Mouse (Mus musculus) embryonic fibroblast, embryonic 13.5 days (primary cell): ENCODE results near the gene Perm1. TPM values are rescaled to one million over a fixed set of nuclear protein-coding genes. Genes with fewer than 3 reads are reported as not detected.

Source experiments
- H3K27ac ChIP-seq: 2 replicates; pipeline ENCODE4 v1.5.1; 2012; ENCODE audit warnings: low read length, control low read depth, inconsistent platforms; ENCODE audit not compliant: insufficient read depth
- H3K4me1 ChIP-seq: 2 replicates; pipeline ENCODE4 v1.6.1; 2011; ENCODE audit warnings: low read length; ENCODE audit not compliant: control insufficient read depth, insufficient read depth
- H3K4me3 ChIP-seq: 2 replicates; pipeline ENCODE4 v1.5.1; 2011; ENCODE audit warnings: mild to moderate bottlenecking, control low read depth, low read length; ENCODE audit not compliant: insufficient read depth
- CTCF ChIP-seq: IDR thresholded peaks from 2 replicates; pipeline ENCODE4 v1.5.1; 2011; ENCODE audit warnings: mild to moderate bottlenecking, control low read depth, low read length, moderate library complexity, borderline replicate concordance; ENCODE audit not compliant: insufficient read depth
- POLR2A ChIP-seq: IDR thresholded peaks from 2 replicates; pipeline ENCODE4 v1.6.1; 2011; ENCODE audit warnings: low read depth, mild to moderate bottlenecking, control low read depth, low read length, moderate library complexity
- polyA plus RNA-seq: library from polyadenylated mRNA; stranded (reverse); fragments of >200 nt; gene quantifications from 2 replicates; pipeline ENCODE4 v1.2.4, GENCODE M21; 2011; ENCODE audit warnings: low read depth; ENCODE audit not compliant: missing spikeins, insufficient read length

The Perm1 gene
- polyA plus RNA-seq, 1 experiment: 0.12 TPM

DNA sequence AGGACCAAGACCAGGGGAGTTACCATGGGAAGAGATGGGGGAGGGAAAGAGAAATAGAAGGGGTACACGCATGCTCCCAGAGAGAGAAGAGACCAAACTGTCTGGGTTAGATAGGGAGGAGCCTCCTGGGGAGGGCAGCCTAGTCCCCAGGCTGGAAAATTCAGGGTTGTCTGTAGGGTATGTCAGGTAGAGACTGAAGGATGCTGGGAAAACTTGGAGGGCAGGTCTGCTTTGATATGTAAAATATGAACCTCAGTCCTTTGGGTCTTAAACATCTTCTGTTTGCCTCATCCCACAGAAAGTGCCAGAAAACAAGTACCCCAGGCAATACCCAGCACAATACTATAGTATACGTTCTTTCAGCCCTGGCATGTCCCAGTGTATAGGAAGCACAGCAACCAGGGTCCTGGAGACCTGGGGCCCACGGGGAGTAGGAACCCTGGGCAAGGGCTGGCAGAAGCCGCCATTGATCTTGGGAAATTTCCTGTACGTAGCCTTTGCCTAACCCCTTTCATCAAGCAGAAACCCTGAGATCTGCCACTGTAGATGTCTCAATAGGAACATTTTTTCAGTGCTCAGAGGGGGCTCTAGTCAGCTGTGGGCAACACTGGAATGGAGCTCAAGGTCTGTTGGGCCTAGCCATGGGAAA lies 27.4 kb upstream of the Perm1 start:
- H3K4me1 ChIP-seq: no peaks in the 10 kb centered on the region; the same call in 1 of the 2 replicates
- H3K27ac ChIP-seq: no peak overlapping the region
- H3K4me3 ChIP-seq: no peak overlapping the region
- TF ChIP-seq CTCF (no peak), POLR2A (no peak)

DNA sequence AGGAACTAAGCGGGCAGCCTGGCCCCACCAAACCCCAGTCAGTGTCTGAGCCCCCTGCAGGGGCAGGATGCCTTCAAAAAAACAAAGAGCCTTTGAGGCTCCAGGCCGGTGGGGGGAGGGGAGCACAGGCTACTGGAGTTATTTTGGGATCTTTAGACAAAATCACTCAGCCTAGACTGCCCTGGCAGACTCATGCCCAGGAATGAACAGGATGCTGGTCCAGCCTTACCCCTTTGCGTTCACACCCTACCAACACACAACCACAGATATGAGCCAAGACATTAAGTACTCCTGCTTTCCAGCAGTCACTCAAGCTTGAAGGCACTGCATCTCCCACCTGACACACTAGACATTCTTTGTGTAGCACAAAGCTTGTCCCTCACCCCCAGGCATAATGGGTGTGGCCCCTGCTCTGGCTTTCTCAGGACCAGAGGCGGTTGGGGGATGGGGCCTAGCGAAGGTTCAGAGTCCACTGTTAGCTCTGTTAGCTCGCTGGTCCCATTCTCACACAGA lies 26.8 kb upstream of the Perm1 start:
- TF ChIP-seq CTCF: no peak
- TF ChIP-seq POLR2A: no peak
- Histone ChIP-seq H3K27ac (no peak overlapping the region), H3K4me3 (no peak overlapping the region), H3K4me1 (no peaks in the 10 kb centered on the region; the same call in 1 of the 2 replicates)

DNA sequence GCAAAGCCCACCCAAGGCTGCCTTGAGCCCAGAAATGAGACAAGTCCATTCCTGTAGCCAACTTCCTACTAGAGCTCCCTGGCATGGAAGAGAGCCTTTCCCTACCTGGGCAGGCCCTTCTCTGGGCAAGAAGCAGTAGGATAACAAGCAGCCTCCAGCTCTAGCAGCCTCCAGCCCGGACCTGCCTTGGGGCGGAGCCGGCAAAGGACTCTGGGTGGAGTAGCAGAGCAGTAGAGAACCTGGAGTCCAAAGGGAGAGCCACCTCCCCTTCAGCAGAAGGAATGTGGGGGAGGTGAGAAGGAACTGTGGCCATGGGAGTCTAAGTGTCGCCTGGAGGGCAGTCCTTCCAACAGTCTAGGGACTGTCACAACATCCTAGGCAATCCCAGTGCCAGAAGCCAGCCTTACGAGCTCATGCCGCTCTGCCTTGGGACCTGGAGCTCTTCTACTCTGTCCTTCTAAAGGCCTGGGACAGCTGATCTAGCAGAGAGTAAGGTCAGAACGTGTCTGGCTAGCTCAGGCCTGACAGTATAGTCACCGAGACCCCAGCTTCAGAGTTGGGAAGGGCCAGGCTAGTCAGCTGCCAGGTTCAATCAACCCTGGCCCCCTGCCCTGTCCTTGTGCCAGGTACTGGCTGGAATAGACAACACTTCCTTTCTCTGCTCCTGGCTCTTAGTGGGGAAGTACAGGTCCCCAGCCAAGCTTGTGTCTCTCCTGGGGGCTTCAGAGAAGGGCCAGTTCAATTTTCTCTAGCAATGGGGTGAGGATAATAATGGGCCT lies 23.1 kb upstream of the Perm1 start:
- TF ChIP-seq POLR2A (no peak), CTCF (no peak)
- H3K27ac ChIP-seq: no peak overlapping the region
- peaks cover 4% of the 10 kb centered on the region; the same call in 1 of the 2 replicates for H3K4me1 ChIP-seq
- H3K4me3 ChIP-seq: no peak overlapping the region

DNA sequence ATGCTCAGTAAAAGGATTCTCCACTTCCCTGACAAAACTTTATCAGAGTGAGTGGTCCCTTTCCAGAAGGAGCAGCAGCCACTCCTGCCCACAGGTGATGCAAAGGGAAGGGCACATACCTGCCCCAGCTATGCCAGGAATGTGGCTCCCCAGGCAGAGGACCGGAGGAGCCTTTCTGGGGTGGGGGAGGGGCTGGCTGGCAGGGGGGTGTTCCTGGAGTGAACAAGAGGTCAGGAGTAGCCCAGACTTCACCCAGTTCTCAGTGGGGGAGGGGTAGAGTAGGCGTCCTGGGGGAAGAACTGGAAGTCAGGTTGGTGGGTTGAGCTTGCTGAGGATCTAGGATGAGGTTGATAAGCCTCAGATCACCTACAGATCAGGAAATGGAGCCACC lies 22.5 kb upstream of the Perm1 start:
- Histone ChIP-seq H3K27ac (no peak overlapping the region), H3K4me3 (no peak overlapping the region), H3K4me1 (peaks cover 4% of the 10 kb centered on the region; the same call in 1 of the 2 replicates)
- TF ChIP-seq POLR2A (no peak), CTCF (no peak)

DNA sequence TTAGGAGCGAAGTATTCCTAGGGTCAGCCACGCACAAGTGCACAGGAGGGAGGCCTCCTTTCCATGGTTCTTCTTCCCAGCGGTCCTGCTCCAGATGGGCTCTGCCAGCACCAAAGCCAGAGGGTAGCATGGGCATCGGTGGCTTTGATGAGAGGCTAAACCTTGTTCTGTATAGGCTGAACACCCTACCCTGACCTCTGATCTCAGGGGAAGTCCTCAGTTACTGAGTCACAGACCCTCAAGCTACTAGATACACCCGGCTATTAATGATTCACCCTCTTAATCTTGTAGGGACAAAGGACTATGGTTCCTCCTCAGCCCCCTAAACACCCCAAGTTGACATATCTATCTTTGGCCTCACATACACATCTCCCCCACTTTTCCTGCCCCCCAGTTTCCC lies 21.8 kb upstream of the Perm1 start:
- TF ChIP-seq CTCF (no peak), POLR2A (no peak)
- Histone ChIP-seq H3K27ac (no peak overlapping the region), H3K4me3 (no peak overlapping the region), H3K4me1 (peaks cover 8% of the 10 kb centered on the region)

DNA sequence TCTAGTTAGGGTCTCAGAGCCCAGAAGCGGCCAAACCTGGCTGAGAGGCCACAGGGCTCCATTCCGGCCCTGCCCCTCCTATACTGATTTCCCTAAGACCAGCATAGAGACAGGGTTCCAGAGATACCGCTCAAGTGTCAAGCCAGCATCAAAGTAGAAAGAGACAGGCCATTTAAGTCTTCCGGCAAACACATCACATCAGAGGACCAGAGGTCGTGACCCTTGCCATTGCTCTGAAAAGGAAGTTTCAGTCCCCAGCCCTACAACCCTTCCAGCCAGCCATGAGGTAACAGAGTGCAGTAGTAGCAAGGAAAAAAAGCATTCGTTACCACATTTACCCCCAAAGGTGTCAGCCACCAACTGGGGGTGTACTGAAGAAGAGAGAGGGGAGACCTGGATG lies 21.3 kb upstream of the Perm1 start:
- TF ChIP-seq CTCF (no peak), POLR2A (no peak)
- Histone ChIP-seq H3K27ac (no peak overlapping the region), H3K4me3 (no peak overlapping the region), H3K4me1 (peaks cover 8% of the 10 kb centered on the region)

DNA sequence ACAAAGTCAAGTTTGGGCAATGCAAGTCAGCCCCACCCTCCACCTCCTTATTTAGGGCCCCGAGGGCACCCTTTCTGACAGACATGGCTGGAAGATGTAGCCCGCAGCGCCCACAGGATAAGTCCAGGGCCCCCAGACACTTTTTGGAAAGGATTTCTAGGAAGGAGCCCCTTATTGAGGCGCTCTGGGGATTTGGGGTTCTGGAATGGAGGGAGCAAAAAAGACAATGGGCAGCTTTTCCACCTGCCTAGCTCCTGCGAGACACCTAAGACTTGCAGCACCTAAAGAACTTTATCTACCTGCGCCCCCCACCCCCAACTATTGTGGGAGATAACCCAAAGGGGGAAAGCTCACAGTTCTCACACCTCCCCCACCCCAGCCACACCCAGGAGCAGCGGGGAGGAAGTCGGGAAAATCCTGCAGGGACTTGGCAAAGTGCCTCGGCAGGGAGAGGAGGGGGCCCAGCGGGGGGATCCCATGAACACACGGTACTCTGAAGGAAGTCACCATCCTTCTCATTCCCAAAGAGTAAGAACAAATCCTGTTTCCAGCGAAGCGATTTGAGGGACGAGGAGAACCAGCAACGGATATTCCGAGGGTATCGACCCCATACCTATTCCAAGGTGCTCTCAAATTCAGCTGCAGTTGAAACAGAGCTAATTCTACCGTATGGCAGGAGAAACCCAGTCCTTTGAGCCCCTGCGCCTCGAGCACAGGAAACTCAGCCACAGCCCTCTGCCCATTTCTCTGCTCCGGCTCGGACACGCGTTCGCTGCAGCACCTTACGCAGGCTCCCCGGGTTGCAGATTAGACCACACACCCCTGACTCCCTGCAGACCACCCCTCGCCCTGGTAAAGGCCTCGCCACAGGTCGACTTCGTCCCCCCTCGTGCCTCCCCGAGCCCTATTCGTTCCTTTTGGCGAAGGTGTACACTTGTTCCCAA lies 19.5 kb upstream of the Perm1 start:
- TF ChIP-seq POLR2A (no peak), CTCF (no peak)
- H3K27ac ChIP-seq: no peak overlapping the region
- peaks cover 8% of the 10 kb centered on the region for H3K4me1 ChIP-seq
- peak overlapping the region; percentile 51 for H3K4me3 ChIP-seq

DNA sequence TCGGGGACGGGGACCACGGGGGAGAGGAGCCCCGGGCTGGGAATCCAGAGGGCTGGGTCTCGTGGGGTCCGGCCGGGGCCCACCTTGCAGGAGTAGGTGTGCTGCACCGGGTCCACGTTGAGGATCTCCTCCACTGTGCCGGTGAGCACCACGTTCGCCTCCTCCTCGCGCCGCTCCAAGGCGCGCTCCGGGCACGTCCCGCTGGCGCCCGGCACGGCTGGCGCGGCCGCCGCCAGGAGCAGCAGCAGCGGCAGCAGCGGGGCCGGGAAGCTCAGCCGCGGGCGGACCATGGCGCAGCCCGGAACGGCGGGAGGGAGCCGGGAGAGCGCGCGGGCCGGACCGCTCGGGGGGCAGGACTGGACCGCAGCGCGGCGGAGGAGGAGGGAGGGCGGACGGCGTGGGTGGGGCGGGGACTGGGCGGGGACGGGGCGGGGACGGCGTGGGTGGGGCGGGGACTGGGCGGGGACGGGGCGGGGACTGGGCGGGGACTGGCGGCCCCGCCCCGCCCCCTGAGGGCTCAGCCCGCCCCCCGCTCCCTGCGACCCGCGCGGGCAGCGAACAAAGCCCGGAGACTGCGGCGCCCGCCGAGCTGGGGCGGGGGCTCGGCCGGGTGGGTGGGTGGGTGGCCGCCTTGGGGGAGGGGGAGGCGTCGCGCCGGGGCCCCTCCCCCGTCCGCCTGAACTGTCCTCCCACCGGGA lies 18.4 kb upstream of the Perm1 start, which contains the start of gene Agrn:
Gene Agrn (minus strand): TSS at position 358 of the 698 bp plus-strand sequence.
- Histone ChIP-seq H3K4me3 (peak within 1 kb of the TSS; percentile 51), H3K4me1 (peaks cover 8% of the 10 kb centered on the region)

DNA sequence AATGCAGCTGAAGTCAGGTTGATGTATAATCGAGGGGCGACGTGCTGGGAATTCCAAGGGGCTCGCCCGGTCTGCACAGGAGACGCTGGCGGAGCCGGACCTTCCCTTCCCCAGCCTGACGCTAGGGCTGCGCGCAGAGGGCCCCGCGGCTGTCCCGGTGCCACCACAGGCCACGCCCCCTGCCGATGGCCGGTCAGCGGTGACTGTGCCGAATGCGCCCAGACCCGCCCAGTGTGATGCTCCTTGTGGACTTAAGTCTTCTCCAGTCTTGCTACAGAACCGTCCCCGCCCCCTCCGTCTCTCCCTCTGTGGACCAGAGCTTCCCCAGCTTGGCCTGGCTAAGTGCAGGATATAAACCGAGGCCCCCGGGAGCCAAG lies 17.9 kb upstream of the Perm1 start:
- peak overlapping the region; percentile 67 for H3K27ac ChIP-seq
- H3K4me1 ChIP-seq: peaks cover 10% of the 10 kb centered on the region
- peak overlapping the region; percentile 40 for H3K4me3 ChIP-seq
- TF ChIP-seq CTCF (no peak), POLR2A (peak; percentile 42)

More for the DNA sequence above, 18.4 kb upstream of the Perm1 start, which contains the start of gene Agrn:
- TF ChIP-seq POLR2A (peak; percentile 65; the same call in 1 of the 2 replicates), CTCF (no peak)
- H3K27ac ChIP-seq: peak within 1 kb of the TSS; percentile 67
